Mouse (Mus musculus) left cerebral cortex, postnatal 25 days (tissue): ENCODE results near the gene Tmx2. TPM values are rescaled to one million over a fixed set of nuclear protein-coding genes. Genes with fewer than 3 reads are reported as not detected.
A peak's percentile ranks its signal among the peaks of the same experiment; 100 is the strongest.

Source experiments
- DNase-seq, 2 experiments: peaks; one replicate each; pipeline ENCODE4 v3.0.0; 2022; ENCODE audit warnings: low spot score in 2 of 2, mixed read lengths in 1 of 2
- intact Hi-C: fragments of 180-260 bp; cut with DNase I; formaldehyde crosslinking; loops from one replicate; pipeline ENCODE4 v1.15.1; 2025
- total RNA-seq, 2 experiments: library from RNA; stranded (reverse); gene quantifications; 2 replicates each; pipeline ENCODE4 v1.2.3; 2021

Gene Tmx2
- total RNA-seq, 2 experiments from 2014 or later: 225 to 235 TPM

- intact Hi-C loops: loop anchor here (2.0 kb wide), 2 partner anchors 14 to 98 kb away; no protein-coding TSS in a partner anchor
- peak in 1 of 2 experiments; percentile 19 for DNase-seq
Observed at GRCm38 (mm10) chr2:84648369-84648768, 30.6 kb downstream of the Tmx2 start.

DNA sequence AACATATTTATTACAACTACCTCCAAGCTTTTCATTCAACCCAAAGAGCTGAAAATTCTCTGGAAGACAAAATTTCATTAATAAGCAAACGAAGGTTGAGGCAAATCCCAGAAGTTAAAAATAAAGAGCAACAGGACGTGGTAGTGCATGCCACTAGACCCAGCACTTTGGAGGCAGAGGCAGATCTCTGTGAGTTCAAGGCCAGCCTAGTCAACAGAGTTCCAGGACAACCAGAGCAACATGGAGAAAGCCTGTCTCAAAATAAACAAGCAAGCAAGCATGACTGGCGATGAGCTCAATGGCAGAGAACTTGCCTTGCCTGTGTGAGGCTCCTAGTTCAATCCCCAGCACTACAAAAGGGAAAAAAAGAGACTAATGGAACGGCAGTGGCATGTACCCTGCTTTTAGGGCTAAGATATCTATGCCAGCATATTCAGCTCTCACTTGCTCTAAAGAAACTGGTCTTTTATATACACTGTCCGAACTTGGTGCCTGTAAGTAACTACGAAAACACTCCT is 31.8 kb downstream of the Tmx2 start:
- DNase-seq: no peak
- intact Hi-C loops: loop anchor here (2.0 kb wide), 1 partner anchor 24 kb away; no protein-coding TSS in a partner anchor

DNA sequence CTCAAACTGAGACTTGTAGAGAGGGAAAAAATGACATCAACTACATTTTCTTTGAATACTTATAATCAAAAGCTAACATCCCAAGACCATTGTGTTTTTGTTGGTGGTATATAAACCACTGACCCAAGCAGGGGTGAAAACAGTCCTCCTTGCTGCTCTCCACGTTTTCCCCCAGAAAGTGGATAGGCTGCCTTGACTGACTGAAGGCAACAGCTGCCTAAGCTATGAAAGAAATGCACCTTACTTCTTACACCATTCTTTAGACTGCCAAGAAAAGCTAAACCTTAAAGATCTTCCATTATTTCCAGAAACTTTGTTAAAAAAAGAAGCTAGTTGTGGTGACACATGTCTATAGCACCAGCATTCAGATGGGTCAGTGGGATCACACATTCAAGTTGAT is 32.8 kb downstream of the Tmx2 start:
- no peak for DNase-seq
- intact Hi-C loops: loop anchor here (2.0 kb wide), 1 partner anchor 23 kb away; no protein-coding TSS in a partner anchor

- DNase-seq: no peak
- intact Hi-C loops: no loop called here
Observed at GRCm38 (mm10) chr2:84640833-84641232, 38.1 kb downstream of the Tmx2 start.

- DNase-seq: no peak
- intact Hi-C loops: no loop called here
Observed at GRCm38 (mm10) chr2:84638428-84639220, 40.3 kb downstream of the Tmx2 start.

- intact Hi-C loops: no loop called here
- DNase-seq: no peak
Observed at GRCm38 (mm10) chr2:84637452-84638165, 41.3 kb downstream of the Tmx2 start.

GRCm38 (mm10) chr2:84636231-84636741 is 42.7 kb downstream of the Tmx2 start:
- no peak for DNase-seq
- intact Hi-C loops: no loop called here

DNA sequence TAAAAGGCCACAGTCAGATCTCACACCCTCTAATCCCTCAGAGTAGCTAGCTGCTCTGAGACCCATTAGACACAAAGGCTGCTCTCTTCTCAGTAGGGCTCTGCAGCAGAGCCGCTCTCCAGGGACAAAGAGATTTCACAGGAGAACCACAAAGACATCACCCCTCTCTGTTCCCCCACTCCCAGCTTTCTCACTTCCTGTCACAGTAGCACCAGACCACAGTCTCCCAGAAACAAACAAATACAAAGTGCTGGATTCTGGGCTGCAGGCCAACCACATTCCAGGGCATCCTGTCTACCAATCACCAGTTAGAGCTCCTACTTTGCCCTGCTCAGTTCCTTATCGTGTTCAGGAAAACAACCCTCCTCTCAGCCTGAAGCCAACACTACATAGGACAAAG is 43.3 kb downstream of the Tmx2 start:
- intact Hi-C loops: loop anchor here (2.0 kb wide), 1 partner anchor 13 kb away; no protein-coding TSS in a partner anchor
- peak; percentile 67 to 80 for DNase-seq

DNA sequence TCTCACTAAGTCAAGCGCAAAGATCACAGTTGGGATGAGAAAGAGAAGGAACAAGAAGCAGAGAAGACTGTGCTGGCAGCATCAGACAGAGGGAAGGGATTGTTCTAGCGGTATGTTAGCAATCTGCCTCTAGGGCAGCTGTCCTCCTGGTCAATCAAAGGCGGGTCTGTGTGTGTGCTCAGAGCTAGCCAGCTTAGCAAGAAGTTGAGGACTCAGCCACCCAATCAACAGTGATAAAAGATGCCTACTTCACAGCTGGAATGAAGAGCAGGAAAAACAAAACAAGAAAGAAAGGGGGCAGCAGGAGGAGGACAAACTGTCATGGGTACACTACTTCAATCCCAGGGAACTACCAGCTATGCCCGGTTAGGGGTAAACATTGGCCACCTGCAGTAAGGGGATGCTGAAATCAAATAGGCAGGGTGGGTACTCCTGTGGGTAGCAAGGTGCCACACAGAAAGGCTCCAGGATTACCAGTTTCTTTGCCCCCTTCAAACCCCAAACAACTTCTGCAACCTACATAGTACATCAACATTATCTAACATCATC is 43.9 kb downstream of the Tmx2 start:
- intact Hi-C loops: loop anchor here (2.0 kb wide), 1 partner anchor 14 kb away; no protein-coding TSS in a partner anchor
- DNase-seq: no peak

DNA sequence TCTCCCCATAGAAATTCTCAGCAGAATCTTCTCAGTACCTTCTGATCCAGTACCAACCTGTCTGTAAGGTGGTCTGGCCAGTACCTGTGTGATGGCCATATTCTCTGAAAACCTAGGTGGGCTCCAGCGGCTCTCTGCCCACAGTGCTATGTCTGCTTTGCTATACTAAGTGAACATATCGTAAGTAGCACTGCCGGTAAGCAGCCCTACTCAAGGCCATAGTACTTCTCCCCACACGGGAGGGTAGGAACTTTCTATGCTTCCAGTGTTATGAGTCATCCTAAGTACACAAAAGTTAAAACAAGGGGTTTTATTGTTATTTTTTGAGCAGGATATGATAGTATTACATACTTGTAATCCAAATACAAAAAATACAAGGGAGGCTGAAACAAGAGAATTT is 44.9 kb downstream of the Tmx2 start:
- no peak for DNase-seq
- intact Hi-C loops: loop anchor here (2.0 kb wide), 1 partner anchor 15 kb away; no protein-coding TSS in a partner anchor

DNA sequence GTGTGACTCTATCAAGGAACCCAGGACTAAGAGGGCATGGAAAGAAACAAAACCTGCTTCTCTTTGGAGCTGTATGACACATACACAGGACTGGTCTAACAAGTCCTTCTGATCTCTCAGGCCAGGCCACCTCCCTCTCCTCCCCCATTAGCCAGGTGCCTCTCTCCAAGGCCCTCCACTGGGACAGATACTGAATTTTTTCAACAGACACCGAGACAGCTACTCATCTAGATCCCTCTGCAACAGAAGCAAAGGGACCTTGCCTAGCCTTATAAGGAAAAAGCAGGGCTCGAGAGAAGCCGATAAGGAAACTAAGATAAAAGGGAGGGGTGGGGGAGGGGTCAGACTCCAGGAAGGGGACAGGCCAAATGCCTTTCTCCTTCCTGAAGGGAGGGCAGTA is 45.9 kb downstream of the Tmx2 start:
- intact Hi-C loops: no loop called here
- no peak for DNase-seq

DNA sequence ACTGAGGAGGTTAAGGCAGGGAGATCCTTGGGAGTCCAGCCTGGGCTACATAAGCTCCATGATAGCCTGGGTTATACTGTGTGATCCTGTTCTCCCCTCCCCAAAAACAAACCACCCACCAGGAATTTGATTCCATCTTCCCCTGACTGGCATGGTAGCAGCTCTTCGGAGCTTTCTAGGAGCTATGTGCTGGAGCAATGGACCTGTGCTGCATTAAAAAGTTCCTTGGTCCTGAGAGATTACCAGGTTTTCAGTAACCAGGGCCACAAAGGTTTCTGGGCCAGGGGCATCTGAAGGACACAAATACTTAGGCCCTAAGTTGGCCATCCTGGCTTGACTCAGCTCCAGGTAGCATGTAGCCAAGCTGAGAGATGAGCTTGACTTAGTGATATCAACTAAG is 46.9 kb downstream of the Tmx2 start:
- DNase-seq: no peak
- intact Hi-C loops: no loop called here

DNA sequence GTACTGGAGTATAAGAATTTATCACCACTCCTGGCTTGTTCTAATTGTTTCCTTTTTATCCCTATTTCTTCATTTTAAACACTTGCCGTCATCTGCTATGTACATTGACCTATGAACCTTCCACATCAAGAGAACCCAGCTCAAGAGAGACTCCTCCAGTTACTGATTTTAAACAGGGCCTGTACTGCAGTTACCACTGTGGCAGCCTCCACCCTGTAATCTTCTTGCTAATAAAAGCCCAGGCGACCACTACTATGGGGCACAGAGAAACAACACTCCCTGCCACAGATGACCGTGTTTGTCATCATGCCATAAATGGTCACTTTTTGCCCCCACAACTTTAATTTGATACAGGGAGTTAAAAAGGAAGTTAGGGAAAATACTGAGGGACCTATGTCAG is 51.9 kb downstream of the Tmx2 start:
- no peak for DNase-seq
- intact Hi-C loops: no loop called here

GRCm38 (mm10) chr2:84626366-84626975 is 52.5 kb downstream of the Tmx2 start:
- intact Hi-C loops: no loop called here
- DNase-seq: no peak

DNA sequence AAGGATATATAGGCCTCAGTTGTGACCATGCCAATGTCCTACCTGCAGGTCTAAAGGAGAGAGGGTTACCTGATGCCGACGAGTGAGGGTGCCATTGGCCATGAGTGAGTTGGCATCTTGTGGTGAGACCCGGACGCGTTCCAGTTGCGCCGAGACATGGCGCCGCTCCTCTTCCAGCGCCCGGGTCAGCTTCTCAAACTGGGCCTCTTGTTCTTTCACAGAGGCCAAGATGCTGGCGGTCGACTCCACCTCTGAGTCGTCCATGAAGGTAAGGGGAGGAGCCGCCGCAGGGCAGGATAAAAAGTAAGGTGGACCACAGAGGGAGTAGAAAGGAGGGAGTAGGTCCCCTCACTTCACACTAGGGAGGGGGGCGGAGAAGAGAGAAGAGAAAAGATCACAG is 54.7 kb downstream of the Tmx2 start:
- DNase-seq: no peak
- intact Hi-C loops: no loop called here

GRCm38 (mm10) chr2:84623428-84624119 is 55.4 kb downstream of the Tmx2 start:
- DNase-seq: no peak
- intact Hi-C loops: loop anchor here (2.0 kb wide), 1 partner anchor 23 kb away; no protein-coding TSS in a partner anchor

GRCm38 (mm10) chr2:84622668-84623067 is 56.3 kb downstream of the Tmx2 start:
- intact Hi-C loops: loop anchor here (2.0 kb wide), 1 partner anchor 24 kb away; no protein-coding TSS in a partner anchor
- no peak for DNase-seq
